Mouse (Mus musculus): Measurements from ENCODE around the gene Pdgfra. TPM values are rescaled to one million over a fixed set of nuclear protein-coding genes. Genes with fewer than 3 reads are reported as not detected.
A peak's percentile ranks its signal among the peaks of the same experiment; 100 is the strongest.

Gene Pdgfra
- polyA plus RNA-seq, 1 experiment from 2014 or later = 28.0 TPM

GRCm38 (mm10) chr5:75145341-75145740 is 6.8 kb upstream of the Pdgfra start:
- peaks cover 15% of the 10 kb centered on the region for H3K4me1 ChIP-seq (ENCODE audit: control insufficient read depth, insufficient read depth, low read length)
- H3K4me2 ChIP-seq = no peak overlapping the region
- ATAC-seq (replicated peaks; ENCODE audit: insufficient number of reproducible peaks, low FRiP score, low TSS enrichment) = no peak
- no peaks in the 10 kb centered on the region for H3K36me3 ChIP-seq (ENCODE audit: control insufficient read depth, insufficient read depth, low read length)
- H3K9me3 ChIP-seq (replicated peaks; ENCODE audit: control insufficient read depth, low read length) = no peaks in the 10 kb centered on the region
- 66% methylated on average over 2 of the region's 2 CpGs for WGBS (ENCODE audit: insufficient replicate concordance)
- no peak overlapping the region for H3K4me3 ChIP-seq (ENCODE audit: low read depth, low read length)
- no peak overlapping the region for H3K27ac ChIP-seq (ENCODE audit: low read depth, low read length)
- H3K9ac ChIP-seq (ENCODE audit: low read depth, low read length) = no peak overlapping the region
- peaks cover 39% of the 10 kb centered on the region for H3K27me3 ChIP-seq (ENCODE audit: control insufficient read depth, insufficient read depth, low read length)

GRCm38 (mm10) chr5:75146469-75146868 is 5.6 kb upstream of the Pdgfra start:
- Histone ChIP-seq H3K36me3 (ENCODE audit: control insufficient read depth, insufficient read depth, low read length) (no peaks in the 10 kb centered on the region), H3K27me3 (ENCODE audit: control insufficient read depth, insufficient read depth, low read length) (peaks cover 48% of the 10 kb centered on the region), H3K4me1 (ENCODE audit: control insufficient read depth, insufficient read depth, low read length) (peaks cover 20% of the 10 kb centered on the region), H3K9ac (ENCODE audit: low read depth, low read length) (no peak overlapping the region), H3K4me3 (ENCODE audit: low read depth, low read length) (no peak overlapping the region), H3K27ac (ENCODE audit: low read depth, low read length) (no peak overlapping the region), H3K4me2 (no peak overlapping the region), H3K9me3 (replicated peaks; ENCODE audit: control insufficient read depth, low read length) (no peaks in the 10 kb centered on the region)
- no peak for ATAC-seq (replicated peaks; ENCODE audit: insufficient number of reproducible peaks, low FRiP score, low TSS enrichment)
- WGBS (ENCODE audit: insufficient replicate concordance) = 63% methylated on average over 1 of the region's 1 CpGs

- Histone ChIP-seq H3K36me3 (ENCODE audit: control insufficient read depth, insufficient read depth, low read length) (no peaks in the 10 kb centered on the region), H3K27me3 (ENCODE audit: control insufficient read depth, insufficient read depth, low read length) (peaks cover 62% of the 10 kb centered on the region), H3K4me1 (ENCODE audit: control insufficient read depth, insufficient read depth, low read length) (peaks cover 19% of the 10 kb centered on the region), H3K9me3 (replicated peaks; ENCODE audit: control insufficient read depth, low read length) (no peaks in the 10 kb centered on the region), H3K4me2 (peak overlapping the region; percentile 70), H3K9ac (ENCODE audit: low read depth, low read length) (no peak overlapping the region), H3K4me3 (ENCODE audit: low read depth, low read length) (peak overlapping the region; percentile 62), H3K27ac (ENCODE audit: low read depth, low read length) (peak overlapping the region; percentile 24; the same call in 1 of the 2 replicates)
- no peak for ATAC-seq (replicated peaks; ENCODE audit: insufficient number of reproducible peaks, low FRiP score, low TSS enrichment)
- WGBS (ENCODE audit: insufficient replicate concordance) = 1% methylated on average over 30 of the region's 30 CpGs
These were observed 3.6 kb upstream of the Pdgfra start for GRCm38 (mm10) chr5:75148343-75149127.

DNA sequence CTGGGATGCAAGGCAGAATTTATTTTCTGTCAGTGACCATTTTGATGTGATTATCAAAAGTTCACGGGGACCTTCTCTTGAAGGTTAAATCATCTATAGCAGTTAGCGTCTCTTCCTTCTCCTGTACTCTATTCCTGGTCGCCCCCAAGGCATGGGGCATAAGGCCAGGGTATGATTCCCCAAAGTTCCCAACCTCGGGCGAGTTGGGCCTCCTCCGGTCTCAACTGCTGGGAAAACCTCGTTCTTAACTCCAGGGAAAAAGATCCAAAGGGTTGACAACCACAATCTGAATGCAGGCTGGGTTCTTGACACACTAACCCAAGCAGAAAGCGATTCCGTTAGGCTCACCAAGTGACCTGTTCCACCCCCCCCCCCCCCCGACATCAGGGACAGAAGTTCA is 2.7 kb upstream of the Pdgfra start:
- Histone ChIP-seq H3K36me3 (ENCODE audit: control insufficient read depth, insufficient read depth, low read length) (no peaks in the 10 kb centered on the region), H3K9ac (ENCODE audit: low read depth, low read length) (no peak overlapping the region), H3K9me3 (replicated peaks; ENCODE audit: control insufficient read depth, low read length) (no peaks in the 10 kb centered on the region), H3K4me1 (ENCODE audit: control insufficient read depth, insufficient read depth, low read length) (peaks cover 25% of the 10 kb centered on the region), H3K4me2 (peak overlapping the region; percentile 70), H3K27ac (ENCODE audit: low read depth, low read length) (0 out of 2 replicates have a peak overlapping the region, but pooled peaks have one; percentile 43), H3K27me3 (ENCODE audit: control insufficient read depth, insufficient read depth, low read length) (peaks cover 62% of the 10 kb centered on the region), H3K4me3 (ENCODE audit: low read depth, low read length) (peak overlapping the region; percentile 62)
- no peak for ATAC-seq (replicated peaks; ENCODE audit: insufficient number of reproducible peaks, low FRiP score, low TSS enrichment)
- WGBS (ENCODE audit: insufficient replicate concordance) = 2% methylated on average over 9 of the region's 10 CpGs

DNA sequence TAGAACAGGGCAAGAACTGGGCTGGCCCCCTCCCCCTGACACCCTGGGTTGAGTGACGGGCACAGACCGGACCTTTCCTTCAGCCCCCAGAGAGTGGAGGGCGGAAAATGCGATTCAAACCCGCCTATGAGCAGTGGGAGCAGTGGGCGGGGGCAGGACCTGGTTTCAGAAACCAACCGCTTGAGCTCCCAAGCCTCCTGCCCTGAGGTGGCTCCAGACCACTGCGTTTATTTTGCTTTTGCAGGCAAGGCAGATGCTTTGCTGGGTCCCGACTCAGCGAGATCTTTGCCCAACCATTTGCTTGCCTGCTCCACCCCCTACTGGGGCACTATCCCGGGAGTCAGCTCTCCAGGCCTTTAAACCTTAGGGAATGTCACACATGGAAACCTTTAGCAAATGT is 2.2 kb upstream of the Pdgfra start:
- no peaks in the 10 kb centered on the region for H3K9me3 ChIP-seq (replicated peaks; ENCODE audit: control insufficient read depth, low read length)
- H3K9ac ChIP-seq (ENCODE audit: low read depth, low read length) = no peak overlapping the region
- H3K36me3 ChIP-seq (ENCODE audit: control insufficient read depth, insufficient read depth, low read length) = no peaks in the 10 kb centered on the region
- H3K4me2 ChIP-seq = peak overlapping the region; percentile 70
- H3K27me3 ChIP-seq (ENCODE audit: control insufficient read depth, insufficient read depth, low read length) = peaks cover 61% of the 10 kb centered on the region
- H3K27ac ChIP-seq (ENCODE audit: low read depth, low read length) = 0 out of 2 replicates have a peak overlapping the region, but pooled peaks have one; percentile 41
- H3K4me1 ChIP-seq (ENCODE audit: control insufficient read depth, insufficient read depth, low read length) = peaks cover 25% of the 10 kb centered on the region
- H3K4me3 ChIP-seq (ENCODE audit: low read depth, low read length) = peak overlapping the region; percentile 62
- no peak for ATAC-seq (replicated peaks; ENCODE audit: insufficient number of reproducible peaks, low FRiP score, low TSS enrichment)
- whole genome bisulfite sequencing (ENCODE audit: insufficient replicate concordance) = 0% methylated on average over 11 of the region's 11 CpGs

- Histone ChIP-seq H3K4me1 (ENCODE audit: control insufficient read depth, insufficient read depth, low read length) (peaks cover 25% of the 10 kb centered on the region), H3K4me3 (ENCODE audit: low read depth, low read length) (peak overlapping the region; percentile 62), H3K27me3 (ENCODE audit: control insufficient read depth, insufficient read depth, low read length) (peaks cover 62% of the 10 kb centered on the region), H3K27ac (ENCODE audit: low read depth, low read length) (0 out of 2 replicates have a peak overlapping the region, but pooled peaks have one; percentile 41), H3K9me3 (replicated peaks; ENCODE audit: control insufficient read depth, low read length) (no peaks in the 10 kb centered on the region), H3K4me2 (peak overlapping the region; percentile 70), H3K9ac (ENCODE audit: low read depth, low read length) (no peak overlapping the region), H3K36me3 (ENCODE audit: control insufficient read depth, insufficient read depth, low read length) (no peaks in the 10 kb centered on the region)
- ATAC-seq (replicated peaks; ENCODE audit: insufficient number of reproducible peaks, low FRiP score, low TSS enrichment) = no peak
- under 1% methylated on average over 23 of the region's 23 CpGs for WGBS (ENCODE audit: insufficient replicate concordance)
These were observed 1.6 kb upstream of the Pdgfra start for GRCm38 (mm10) chr5:75150341-75150981.

DNA sequence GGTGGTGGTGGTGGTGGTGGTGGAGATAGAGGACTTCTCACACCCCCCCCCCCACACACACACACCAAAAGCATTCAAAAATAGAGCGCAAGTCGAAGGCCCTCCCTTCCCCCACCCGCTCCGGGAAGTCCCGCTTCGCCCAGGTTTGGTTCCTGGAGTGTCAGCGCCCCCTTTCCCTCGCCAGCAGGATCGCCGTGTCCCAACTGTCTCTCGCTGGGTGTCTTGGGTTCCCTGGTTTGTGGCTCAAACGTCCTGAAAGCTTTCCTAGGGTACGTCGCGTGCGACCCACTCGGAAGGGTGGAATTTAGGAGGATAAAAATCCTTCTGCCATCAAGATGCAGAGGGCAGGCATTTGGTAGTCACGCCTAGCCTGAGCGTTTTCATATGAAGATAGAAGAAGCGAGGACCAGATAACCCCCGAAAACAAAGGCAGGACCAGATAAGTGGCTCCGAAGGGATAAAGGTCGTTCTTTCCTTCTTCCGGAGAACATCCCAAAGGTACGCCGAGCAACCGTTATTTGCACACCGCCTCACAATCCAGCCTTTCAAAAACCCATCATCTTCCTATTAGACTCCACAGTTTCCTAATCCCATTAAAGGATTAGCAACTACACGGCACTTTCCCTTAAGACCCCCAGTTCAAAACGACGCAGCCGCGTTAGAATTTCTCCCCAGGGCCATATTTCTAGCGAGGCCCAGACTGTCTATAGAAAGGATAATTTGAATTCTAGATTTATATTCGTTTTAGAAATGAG is 769 bp upstream of the Pdgfra start:
- peak overlapping the region; percentile 62 for H3K4me3 ChIP-seq (ENCODE audit: low read depth, low read length)
- no peak for ATAC-seq (replicated peaks; ENCODE audit: insufficient number of reproducible peaks, low FRiP score, low TSS enrichment)

DNA sequence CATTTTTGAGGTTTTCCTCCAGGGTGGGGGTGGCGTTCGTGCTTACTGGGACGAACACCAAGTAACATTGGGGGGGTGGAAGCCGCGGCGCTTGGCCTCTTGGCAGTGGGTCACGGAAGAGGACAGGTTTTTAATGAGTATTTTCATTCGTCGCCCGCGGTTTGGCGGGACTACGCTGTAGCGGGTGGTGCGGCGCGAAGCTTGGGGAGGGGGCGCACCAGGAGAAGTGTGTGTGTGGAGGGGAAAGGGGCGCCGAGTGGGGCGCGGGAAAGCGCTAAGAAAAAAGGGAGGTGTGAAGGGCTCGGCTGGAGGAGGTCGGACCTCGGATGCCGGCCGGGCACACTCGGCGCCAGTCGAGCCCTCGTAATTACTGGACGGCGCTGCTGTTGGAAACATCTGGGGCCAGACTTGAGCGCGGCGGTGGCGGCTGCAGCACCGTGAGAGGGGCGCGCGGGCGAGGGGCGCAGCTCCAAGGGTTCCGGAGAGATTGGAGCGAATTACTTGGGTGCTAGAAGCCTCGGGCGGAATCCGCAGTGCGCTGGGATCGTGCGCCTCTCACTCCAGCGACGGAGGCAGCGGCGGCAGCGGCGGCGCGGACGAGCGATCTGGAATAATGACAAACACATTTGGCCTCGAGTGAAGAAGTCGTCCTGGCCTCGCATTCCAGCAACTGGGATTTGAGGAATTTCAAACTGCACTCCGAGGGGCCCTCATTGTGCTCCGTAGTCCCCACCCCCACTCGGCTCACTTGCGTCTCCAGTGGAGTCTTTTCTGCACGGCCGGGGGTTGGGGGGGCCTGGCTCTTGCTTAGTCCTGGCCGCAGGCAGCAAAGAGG is 916 bp downstream of the Pdgfra start:
- H3K4me1 ChIP-seq (ENCODE audit: control insufficient read depth, insufficient read depth, low read length) = peaks cover 25% of the 10 kb centered on the region
- no peaks in the 10 kb centered on the region for H3K36me3 ChIP-seq (ENCODE audit: control insufficient read depth, insufficient read depth, low read length)
- peak overlapping the region; percentile 62 for H3K4me3 ChIP-seq (ENCODE audit: low read depth, low read length)
- peak overlapping the region; percentile 70 for H3K4me2 ChIP-seq
- peak overlapping the region; percentile 89 for H3K27ac ChIP-seq (ENCODE audit: low read depth, low read length)
- ATAC-seq (replicated peaks; ENCODE audit: insufficient number of reproducible peaks, low FRiP score, low TSS enrichment) = no peak
- H3K9me3 ChIP-seq (replicated peaks; ENCODE audit: control insufficient read depth, low read length) = no peaks in the 10 kb centered on the region
- under 1% methylated on average over 71 of the region's 72 CpGs for WGBS (ENCODE audit: insufficient replicate concordance)
- peaks cover 51% of the 10 kb centered on the region for H3K27me3 ChIP-seq (ENCODE audit: control insufficient read depth, insufficient read depth, low read length)
- peak overlapping the region; percentile 82 for H3K9ac ChIP-seq (ENCODE audit: low read depth, low read length)

More for the DNA sequence above, 769 bp upstream of the Pdgfra start:
- Histone ChIP-seq H3K27ac (ENCODE audit: low read depth, low read length) (peak overlapping the region; percentile 29), H3K9ac (ENCODE audit: low read depth, low read length) (no peak overlapping the region; the same call in 1 of the 2 replicates), H3K4me2 (peak overlapping the region; percentile 70), H3K36me3 (ENCODE audit: control insufficient read depth, insufficient read depth, low read length) (no peaks in the 10 kb centered on the region), H3K27me3 (ENCODE audit: control insufficient read depth, insufficient read depth, low read length) (peaks cover 62% of the 10 kb centered on the region), H3K9me3 (replicated peaks; ENCODE audit: control insufficient read depth, low read length) (no peaks in the 10 kb centered on the region), H3K4me1 (ENCODE audit: control insufficient read depth, insufficient read depth, low read length) (peaks cover 28% of the 10 kb centered on the region)
- WGBS (ENCODE audit: insufficient replicate concordance) = under 1% methylated on average over 35 of the region's 35 CpGs

Data from heart, embryonic 11.5 days (tissue).